Mouse (Mus musculus) limb, embryonic 10.5 days (tissue): ENCODE results near the gene Samd9l. TPM values are rescaled to one million over a fixed set of nuclear protein-coding genes. Genes with fewer than 3 reads are reported as not detected.

Experiments used
- polyA plus RNA-seq: library from polyadenylated mRNA; unstranded; fragments of >200 nt; fragmentation: Nextera tagmentation; extraction: Ambion mirVana; gene quantifications from 2 replicates; pipeline ENCODE4 v1.2.1, GENCODE M21; 2016

Samd9l gene
- polyA plus RNA-seq, 1 experiment from 2014 or later, result 0.11 TPM

Other genes starting within 250 kb of the Samd9l start
- gene Hepacam2, start 98.7 kb upstream of the Samd9l start, polyA plus RNA-seq, result 0.14 and 0.19 TPM in 2 replicates
- 32.9 and 33.0 TPM in 2 replicates for gene Vps50, start 98.8 kb upstream of the Samd9l start, polyA plus RNA-seq